Mouse (Mus musculus): ENCODE measurements around the gene Hpn. TPM values are rescaled to one million over a fixed set of nuclear protein-coding genes. Genes with fewer than 3 reads are reported as not detected.

Gene Hpn
- total and polyA plus RNA-seq, 2 experiments from 2014 or later: 0.88 TPM; not detected in 1

- Histone ChIP-seq H3K27me3 (ENCODE audit: insufficient read depth, low read length) (no peaks in the 10 kb centered on the region), H3K4me2 (ENCODE audit: low read depth, low read length) (no peak overlapping the region), H3K4me1 (ENCODE audit: insufficient read depth, low read length) (no peaks in the 10 kb centered on the region), H3K27ac (no peak overlapping the region), H3K36me3 (ENCODE audit: insufficient read depth, low read length) (no peaks in the 10 kb centered on the region), H3K9me3 (ENCODE audit: low read length) (no peaks in the 10 kb centered on the region), H3K4me3 (ENCODE audit: low read length) (no peak overlapping the region), H3K9ac (replicated peaks; ENCODE audit: low read length) (no peak overlapping the region)
- no peak for ATAC-seq
- DNase-seq (ENCODE audit: low spot score): no peak
- 51% methylated on average over 3 of the region's 3 CpGs for WGBS
- no peak for TF ChIP-seq CTCF (IDR thresholded peaks at IDR 0.05; ENCODE audit: low read depth)
Observed at GRCm38 (mm10) chr7:31106166-31106565, 8.9 kb downstream of the Hpn start.

GRCm38 (mm10) chr7:31105061-31105768, 9.9 kb downstream of the Hpn start:
- Histone ChIP-seq H3K27ac (no peak overlapping the region), H3K4me3 (ENCODE audit: low read length) (no peak overlapping the region), H3K36me3 (ENCODE audit: insufficient read depth, low read length) (no peaks in the 10 kb centered on the region), H3K4me2 (ENCODE audit: low read depth, low read length) (no peak overlapping the region), H3K9ac (replicated peaks; ENCODE audit: low read length) (no peak overlapping the region), H3K4me1 (ENCODE audit: insufficient read depth, low read length) (no peaks in the 10 kb centered on the region), H3K27me3 (ENCODE audit: insufficient read depth, low read length) (no peaks in the 10 kb centered on the region), H3K9me3 (ENCODE audit: low read length) (no peaks in the 10 kb centered on the region)
- ATAC-seq (no peak), DNase-seq (ENCODE audit: low spot score) (no peak)
- peak; percentile 59 for TF ChIP-seq CTCF (IDR thresholded peaks at IDR 0.05; ENCODE audit: low read depth)
- 65% methylated on average over 15 of the region's 15 CpGs for WGBS

DNA sequence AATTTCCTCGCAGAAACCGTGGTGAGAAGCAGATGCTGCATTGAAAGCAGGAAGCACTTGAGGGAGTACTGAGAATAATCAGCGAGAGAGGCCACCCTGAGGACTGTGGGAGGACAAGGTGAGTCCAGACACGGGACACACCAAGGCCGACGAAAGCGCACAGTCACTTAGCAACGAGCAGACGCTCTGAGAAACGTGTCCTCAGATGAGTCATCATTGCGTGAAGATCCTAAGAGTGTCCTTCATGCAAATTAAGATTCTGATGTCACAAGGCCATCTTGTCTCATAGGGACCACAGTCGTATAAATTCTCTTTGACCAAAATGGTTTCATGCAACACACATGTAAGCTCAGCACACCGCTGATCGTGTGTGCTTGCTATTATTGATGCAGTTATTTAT, 14.3 kb downstream of the Hpn start:
- Histone ChIP-seq H3K27me3 (ENCODE audit: insufficient read depth, low read length) (no peaks in the 10 kb centered on the region), H3K4me3 (ENCODE audit: low read length) (no peak overlapping the region), H3K9ac (replicated peaks; ENCODE audit: low read length) (no peak overlapping the region), H3K4me2 (ENCODE audit: low read depth, low read length) (no peak overlapping the region), H3K4me1 (ENCODE audit: insufficient read depth, low read length) (no peaks in the 10 kb centered on the region), H3K36me3 (ENCODE audit: insufficient read depth, low read length) (no peaks in the 10 kb centered on the region), H3K9me3 (ENCODE audit: low read length) (no peaks in the 10 kb centered on the region), H3K27ac (no peak overlapping the region)
- ATAC-seq (no peak), DNase-seq (ENCODE audit: low spot score) (no peak)
- 77% methylated on average over 14 of the region's 14 CpGs for WGBS
- no peak for TF ChIP-seq CTCF (IDR thresholded peaks at IDR 0.05; ENCODE audit: low read depth)

DNA sequence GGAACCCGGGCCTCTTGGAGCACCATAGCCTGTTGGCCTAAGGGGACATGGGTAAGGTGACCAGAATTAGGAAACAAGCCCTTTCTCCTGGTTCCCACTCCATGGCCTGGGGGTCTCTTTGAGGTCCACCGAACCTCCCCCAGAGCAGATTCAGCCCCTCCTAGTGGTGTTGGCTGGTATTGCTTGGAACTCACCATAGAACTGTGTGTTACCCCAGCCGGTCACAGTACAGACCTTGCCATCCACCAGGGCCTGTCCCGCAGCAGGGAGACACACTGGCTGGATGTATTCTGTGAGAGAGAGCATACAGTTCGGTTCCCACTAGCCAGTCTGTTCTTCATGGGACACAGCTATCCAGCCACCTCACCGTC, 15.5 kb downstream of the Hpn start:
- Histone ChIP-seq H3K36me3 (ENCODE audit: insufficient read depth, low read length) (no peaks in the 10 kb centered on the region), H3K9me3 (ENCODE audit: low read length) (no peaks in the 10 kb centered on the region), H3K4me1 (ENCODE audit: insufficient read depth, low read length) (no peaks in the 10 kb centered on the region), H3K27me3 (ENCODE audit: insufficient read depth, low read length) (no peaks in the 10 kb centered on the region), H3K27ac (no peak overlapping the region), H3K9ac (replicated peaks; ENCODE audit: low read length) (no peak overlapping the region), H3K4me3 (ENCODE audit: low read length) (no peak overlapping the region), H3K4me2 (ENCODE audit: low read depth, low read length) (no peak overlapping the region)
- ATAC-seq (no peak), DNase-seq (ENCODE audit: low spot score) (no peak)
- TF ChIP-seq CTCF (IDR thresholded peaks at IDR 0.05; ENCODE audit: low read depth): peak; percentile 18
- 84% methylated on average over 6 of the region's 6 CpGs for WGBS

GRCm38 (mm10) chr7:31098697-31099611, 16.1 kb downstream of the Hpn start:
- no peaks in the 10 kb centered on the region for H3K27me3 ChIP-seq (ENCODE audit: insufficient read depth, low read length)
- 80% methylated on average over 22 of the region's 22 CpGs for WGBS
- no peak overlapping the region for H3K4me2 ChIP-seq (ENCODE audit: low read depth, low read length)
- no peak overlapping the region for H3K27ac ChIP-seq
- H3K4me3 ChIP-seq (ENCODE audit: low read length): no peak overlapping the region
- TF ChIP-seq CTCF (IDR thresholded peaks at IDR 0.05; ENCODE audit: low read depth): peak; percentile 36; the same call in 1 of the 2 replicates
- no peaks in the 10 kb centered on the region for H3K4me1 ChIP-seq (ENCODE audit: insufficient read depth, low read length)
- ATAC-seq (no peak), DNase-seq (ENCODE audit: low spot score) (no peak)
- H3K9me3 ChIP-seq (ENCODE audit: low read length): no peaks in the 10 kb centered on the region
- no peaks in the 10 kb centered on the region for H3K36me3 ChIP-seq (ENCODE audit: insufficient read depth, low read length)
- H3K9ac ChIP-seq (replicated peaks; ENCODE audit: low read length): no peak overlapping the region

GRCm38 (mm10) chr7:31097583-31098248, 17.4 kb downstream of the Hpn start:
- ATAC-seq: peak; percentile 93
- no peaks in the 10 kb centered on the region for H3K27me3 ChIP-seq (ENCODE audit: insufficient read depth, low read length)
- 0 out of 2 replicates have a peak overlapping the region, but pooled peaks have one; percentile 6 for H3K4me3 ChIP-seq (ENCODE audit: low read length)
- peak; percentile 96 for TF ChIP-seq CTCF (IDR thresholded peaks at IDR 0.05; ENCODE audit: low read depth)
- H3K36me3 ChIP-seq (ENCODE audit: insufficient read depth, low read length): no peaks in the 10 kb centered on the region
- WGBS: 49% methylated on average over 20 of the region's 20 CpGs
- H3K4me2 ChIP-seq (ENCODE audit: low read depth, low read length): peak overlapping the region; percentile 40
- H3K9me3 ChIP-seq (ENCODE audit: low read length): no peaks in the 10 kb centered on the region
- DNase-seq (ENCODE audit: low spot score): peak; percentile 96
- H3K4me1 ChIP-seq (ENCODE audit: insufficient read depth, low read length): no peaks in the 10 kb centered on the region
- H3K27ac ChIP-seq: no peak overlapping the region
- no peak overlapping the region for H3K9ac ChIP-seq (replicated peaks; ENCODE audit: low read length)

Data from hindbrain, postnatal 0 days (tissue).